Mouse (Mus musculus) granulocyte monocyte progenitor cell, adult 5-6 weeks (primary cell): ENCODE measurements at regions not wholly inside any gene's neighbourhood (a gene's known extent, or its start where the extent isn't known, plus 50 kb on each side); places are given as distances from the start of the nearest gene placed in this dataset.
A peak's percentile ranks its signal among the peaks of the same experiment; 100 is the strongest.
"Not testable (repeated sequence)": the region's sequence is repeated elsewhere in the genome, so short reads cannot be mapped to it uniquely, and the experiment has no call there.

Experiments used
- ATAC-seq: replicated peaks from 2 replicates; pipeline ENCODE4 v1.8.0; 2016; ENCODE audit warnings: mild to moderate bottlenecking, moderate TSS enrichment, inconsistent platforms; ENCODE audit not compliant: poor library complexity, severe bottlenecking

DNA sequence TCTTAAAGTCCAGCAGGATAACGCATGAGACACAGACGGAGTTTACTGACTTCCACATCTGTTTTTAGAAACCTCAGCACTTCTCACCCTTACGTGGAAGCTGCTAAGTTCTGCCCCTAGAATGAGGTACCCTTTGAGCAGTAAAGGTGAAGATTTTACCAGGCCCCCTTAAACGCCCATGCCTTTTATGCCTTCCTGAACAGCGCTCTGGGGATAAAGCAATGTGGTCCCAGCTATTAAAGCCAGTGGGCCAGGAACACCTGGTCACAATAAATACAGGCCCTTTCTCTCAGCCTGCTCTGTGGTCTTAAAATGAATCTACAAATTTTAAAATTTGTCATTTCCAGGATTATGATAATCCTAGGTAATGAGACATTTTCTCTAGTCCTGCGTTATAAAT, 57.9 kb downstream of the Llph start:
- ATAC-seq = no peak

DNA sequence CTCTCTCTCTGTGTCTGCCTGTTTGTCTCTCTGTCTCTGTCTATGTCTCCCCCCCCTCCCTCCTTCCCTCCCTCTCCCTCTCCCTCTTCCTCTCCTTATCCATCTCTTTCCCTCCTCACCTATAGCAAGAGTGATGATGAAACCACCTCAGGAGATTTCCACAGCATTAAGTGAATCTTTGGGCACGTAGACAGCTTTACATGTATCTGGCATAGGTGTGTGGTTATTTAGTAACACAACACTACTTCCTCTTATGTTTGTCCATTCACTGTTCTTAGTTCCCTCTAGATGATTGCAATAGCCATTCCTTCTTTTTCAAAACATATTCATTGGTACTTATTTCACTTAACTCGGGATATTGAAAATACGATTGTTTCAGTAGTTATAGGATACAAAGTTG, 65.0 kb downstream of the Llph start:
- ATAC-seq = peak; percentile 66

DNA sequence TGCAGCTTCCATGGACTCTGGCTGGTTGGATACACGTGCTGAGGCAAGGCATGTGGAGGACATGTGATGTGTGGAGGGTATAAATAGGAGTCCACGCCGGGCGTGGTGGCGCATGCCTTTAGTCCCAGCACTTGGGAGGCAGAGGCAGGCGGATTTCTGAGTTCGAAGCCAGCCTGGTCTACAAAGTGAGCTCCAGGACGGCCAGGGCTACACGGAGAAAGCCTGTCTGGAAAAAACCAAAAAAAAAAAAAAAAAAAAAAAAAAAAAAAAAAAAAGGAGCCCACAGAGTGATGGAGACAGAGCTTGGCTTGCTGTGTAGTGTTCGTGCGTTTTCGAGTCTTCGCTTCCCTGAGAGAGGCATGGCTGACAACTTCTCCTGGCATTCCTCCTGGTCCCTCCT, 66.5 kb downstream of the Llph start:
- ATAC-seq = not testable (repeated sequence)

DNA sequence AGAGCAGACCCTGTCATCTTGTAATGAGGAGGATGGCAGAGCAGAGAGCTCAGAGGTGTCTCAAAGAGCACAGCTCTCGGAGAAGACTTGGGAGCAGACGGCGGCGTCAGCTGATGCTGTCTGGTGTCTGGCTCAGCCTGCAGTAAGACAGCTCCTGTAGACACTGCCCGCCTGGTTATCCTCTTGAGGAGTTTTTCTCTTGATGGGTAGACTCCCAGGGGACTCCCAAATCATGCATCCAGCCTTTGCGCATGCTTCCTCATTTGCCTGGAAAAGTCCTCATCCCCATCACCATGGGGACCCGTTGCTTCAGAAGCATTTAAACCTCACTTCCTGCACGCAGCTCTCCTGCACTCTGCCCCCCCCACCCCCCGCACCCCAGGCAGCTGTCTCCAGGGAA, 67.6 kb downstream of the Llph start:
- ATAC-seq = 0 out of 2 replicates have a peak, but pooled peaks have one; percentile 20

DNA sequence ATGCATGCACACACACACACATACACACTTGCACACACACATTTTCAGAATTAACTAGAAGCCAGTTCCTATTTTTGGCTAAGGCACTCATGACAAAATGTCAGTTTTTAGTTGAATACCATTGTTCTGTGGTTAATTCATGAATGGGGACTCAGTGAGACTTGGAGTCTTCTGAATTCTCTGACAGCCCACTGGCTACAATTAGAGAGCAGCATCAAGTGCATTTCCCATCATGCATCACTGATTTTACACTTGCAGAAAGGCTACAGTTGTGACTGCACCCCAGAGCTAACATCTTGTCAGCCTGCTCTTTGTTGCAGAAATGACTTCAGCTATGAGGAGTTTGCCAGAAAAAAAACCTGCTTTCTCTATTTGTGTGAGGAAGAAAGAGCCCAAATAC, 70.4 kb downstream of the Llph start:
- ATAC-seq = no peak

DNA sequence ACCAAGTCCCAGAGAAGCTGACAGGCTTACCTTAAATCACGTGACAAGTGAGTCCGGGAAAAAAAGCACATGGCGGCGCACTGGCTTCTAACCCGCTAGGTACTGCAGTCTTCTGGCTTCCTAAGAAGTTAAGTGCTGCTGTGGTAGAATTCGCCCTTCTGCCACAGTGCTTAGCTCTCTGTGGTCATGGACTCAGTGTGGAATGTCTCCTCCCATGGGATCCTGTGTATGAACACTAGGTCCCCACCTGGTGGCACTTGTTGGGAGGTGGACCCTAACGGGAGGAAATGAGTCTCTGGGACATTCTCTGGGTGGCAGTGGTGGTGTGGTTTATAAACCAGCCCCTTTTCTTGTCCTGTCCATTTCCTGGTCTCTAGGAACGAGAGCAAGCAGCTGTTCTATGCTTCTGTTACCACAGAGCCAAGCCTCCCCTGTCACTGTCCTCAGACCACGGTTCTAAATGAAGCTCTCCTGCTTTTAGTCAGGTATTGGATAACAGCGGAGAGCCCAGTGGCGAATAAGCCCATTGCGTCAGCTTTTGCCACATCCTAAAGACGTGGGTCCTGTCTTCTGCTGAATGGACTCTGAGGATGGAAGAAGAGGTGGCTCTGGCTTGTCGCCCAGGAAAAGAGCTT, 71.5 kb downstream of the Llph start:
- ATAC-seq = peak; percentile 58

DNA sequence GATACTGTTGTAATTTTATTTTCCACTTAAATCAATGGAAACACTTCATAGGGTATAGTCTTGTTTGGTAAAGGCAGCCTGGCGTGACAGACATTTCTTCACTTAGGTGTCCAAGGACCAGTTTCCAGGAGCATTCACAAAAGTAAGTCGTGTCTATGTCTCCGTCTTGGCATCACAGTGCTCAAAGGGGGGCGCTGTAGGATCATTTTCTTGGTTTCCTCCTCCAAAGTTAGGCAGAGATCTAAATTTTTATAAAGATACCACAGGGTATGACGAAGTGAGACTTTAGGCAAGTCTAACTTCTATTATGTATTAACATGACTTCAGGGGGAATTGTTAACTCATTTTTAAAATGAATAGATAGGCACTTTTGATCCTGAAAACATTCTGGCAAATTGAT, 79.1 kb downstream of the Llph start:
- peak; percentile 46; the same call in 1 of the 2 replicates for ATAC-seq

DNA sequence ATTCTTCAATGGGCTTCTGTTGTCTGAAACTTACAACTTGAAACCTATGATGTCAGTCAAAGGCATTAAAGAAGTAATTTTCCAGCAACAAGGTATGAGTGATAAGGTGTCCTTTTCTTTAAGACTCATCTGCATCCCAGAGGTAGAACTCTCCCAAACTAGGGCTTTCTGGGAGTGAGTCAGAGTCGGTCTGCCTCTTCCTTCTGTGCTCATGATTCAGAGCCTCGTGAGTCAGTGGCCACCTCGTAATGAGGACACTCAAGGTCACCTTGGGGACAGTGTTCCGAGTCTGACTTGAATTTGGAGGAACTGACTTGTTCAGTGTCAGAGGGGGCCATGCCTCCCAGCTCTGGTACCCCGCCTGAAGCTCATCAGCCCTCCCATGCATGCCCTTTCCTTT, 81.8 kb downstream of the Llph start:
- ATAC-seq = no peak
